In genomic region chr13:70313205-70313604, GRCm38 (mm10) we compare ENCODE assay signal across 14 mouse cellular contexts.
"Had no signal": no experiment of that assay in that cellular context is flagged by ENCODE, and none has a peak within 500 bp of the region (broad histone marks: within the 10 kb centered on the region; RNA-seq: fewer than 3 reads in every experiment).

No protein-coding gene starts in this region.

- H3K27me3 ChIP-seq: lung, embryonic 15.5 days; midbrain, embryonic 12.5 days; stomach, embryonic 15.5 days had no signal

- H3K9ac ChIP-seq: lung, embryonic 15.5 days; midbrain, embryonic 12.5 days; stomach, embryonic 15.5 days had no signal

- H3K4me2 ChIP-seq: lung, embryonic 15.5 days; midbrain, embryonic 12.5 days; stomach, embryonic 15.5 days had no signal

- H3K36me3 ChIP-seq: lung, embryonic 15.5 days; midbrain, embryonic 10.5 days; midbrain, embryonic 12.5 days; stomach, embryonic 15.5 days had no signal

- DNase-seq: lung, adult 18-20 months; lung, postnatal 4 days; midbrain, embryonic 14.5 days; right cerebral cortex, postnatal 14 days; thymus, adult 2 months; thymus, postnatal 25 days; thymus, postnatal 4 days had no signal

- H3K4me1 ChIP-seq: lung, embryonic 15.5 days; stomach, embryonic 15.5 days had no signal

- H3K9me3 ChIP-seq: lung, embryonic 15.5 days; midbrain, embryonic 10.5 days; midbrain, embryonic 12.5 days; stomach, embryonic 15.5 days had no signal

- ATAC-seq: lung, postnatal 0 days; midbrain, embryonic 16.5 days had no signal

- H3K27ac ChIP-seq: lung, embryonic 15.5 days; midbrain, embryonic 10.5 days; midbrain, embryonic 12.5 days; stomach, embryonic 15.5 days; stomach, postnatal 0 days had no signal

- H3K4me3 ChIP-seq: lung, embryonic 15.5 days; midbrain, embryonic 10.5 days; midbrain, embryonic 12.5 days; stomach, embryonic 15.5 days had no signal
